Mouse (Mus musculus): ENCODE data around the gene Stra6. TPM values are rescaled to one million over a fixed set of nuclear protein-coding genes. Genes with fewer than 3 reads are reported as not detected.

Gene Stra6
- polyA plus RNA-seq, 1 experiment: 0.29 TPM

DNA sequence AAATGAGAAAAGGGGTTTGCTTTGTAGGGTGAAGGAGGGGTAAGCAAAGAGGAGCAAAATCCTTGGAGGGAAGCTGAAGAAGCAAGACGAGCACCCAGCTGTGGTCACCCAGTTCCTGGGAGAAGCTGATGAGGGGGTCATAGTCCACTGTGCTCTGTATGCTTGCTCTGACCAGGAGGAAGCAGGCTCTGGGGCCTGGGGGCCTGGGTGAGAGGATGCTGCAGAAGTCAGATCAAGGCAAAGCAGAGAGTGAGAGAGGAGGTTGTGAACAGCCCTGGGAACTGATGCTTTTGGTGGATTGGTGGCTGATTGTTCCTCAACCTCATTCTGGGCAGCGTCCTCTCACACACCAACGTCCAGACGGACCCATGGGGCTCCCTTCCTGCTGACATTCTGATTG is 113.6 kb downstream of the Stra6 start:
- H3K4me3 ChIP-seq (ENCODE audit: insufficient read depth, poor library complexity, severe bottlenecking): no peak overlapping the region
- H3K79me2 ChIP-seq (ENCODE audit: control insufficient read depth, insufficient read depth): no peaks in the 10 kb centered on the region
- H3K36me3 ChIP-seq (ENCODE audit: control insufficient read depth, insufficient read depth): no peaks in the 10 kb centered on the region
- no peaks in the 10 kb centered on the region for H3K79me3 ChIP-seq (ENCODE audit: low read depth)
- H3K27me3 ChIP-seq (ENCODE audit: control insufficient read depth, insufficient read depth, insufficient read length): no peaks in the 10 kb centered on the region
- TF ChIP-seq MYOG (IDR thresholded peaks at IDR 0.05; ENCODE audit: control insufficient read depth, extremely low read depth, insufficient read length) (no peak), MAX (IDR thresholded peaks at IDR 0.05) (no peak), CEBPB (IDR thresholded peaks at IDR 0.05; ENCODE audit: low read depth) (no peak), CTCF (IDR thresholded peaks at IDR 0.05; ENCODE audit: control insufficient read depth, insufficient read depth, insufficient read length) (no peak), USF1 (IDR thresholded peaks at IDR 0.05; ENCODE audit: low read depth) (no peak), FOSL1 (IDR thresholded peaks at IDR 0.05; ENCODE audit: insufficient read depth, low read length, poor library complexity, severe bottlenecking) (no peak), MYOD1 (IDR thresholded peaks at IDR 0.05; ENCODE audit: control insufficient read depth, insufficient read length, low read depth) (no peak)
- H3ac ChIP-seq (ENCODE audit: control insufficient read depth, insufficient read length, low read depth): no peak overlapping the region

DNA sequence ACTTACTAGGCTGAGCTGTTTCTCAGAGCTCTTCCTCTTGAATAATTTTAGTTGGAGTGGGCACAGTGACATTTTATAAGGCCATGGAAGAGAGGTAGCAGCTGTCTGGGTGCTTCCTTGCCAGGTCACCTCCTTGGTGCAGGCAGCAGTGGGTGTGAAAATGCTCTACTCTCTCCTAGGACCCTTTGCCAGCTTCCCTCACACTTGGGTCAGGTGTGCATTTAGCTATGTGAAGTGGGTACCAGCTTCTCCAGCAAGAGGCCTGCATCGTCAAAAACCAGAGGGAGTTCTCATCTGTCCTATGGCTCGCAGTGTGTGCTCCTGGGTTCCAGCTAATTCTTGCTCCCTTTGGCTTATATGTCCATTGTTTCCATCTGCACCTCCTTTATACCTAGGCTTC is 115.8 kb downstream of the Stra6 start:
- Histone ChIP-seq H3K79me3 (ENCODE audit: low read depth) (no peaks in the 10 kb centered on the region), H3K79me2 (ENCODE audit: control insufficient read depth, insufficient read depth) (no peaks in the 10 kb centered on the region), H3K4me3 (ENCODE audit: insufficient read depth, poor library complexity, severe bottlenecking) (no peak overlapping the region), H3K36me3 (ENCODE audit: control insufficient read depth, insufficient read depth) (no peaks in the 10 kb centered on the region), H3ac (ENCODE audit: control insufficient read depth, insufficient read length, low read depth) (no peak overlapping the region), H3K27me3 (ENCODE audit: control insufficient read depth, insufficient read depth, insufficient read length) (no peaks in the 10 kb centered on the region)
- no peak for TF ChIP-seq MYOD1 (IDR thresholded peaks at IDR 0.05; ENCODE audit: control insufficient read depth, insufficient read length, low read depth)
- no peak for TF ChIP-seq USF1 (IDR thresholded peaks at IDR 0.05; ENCODE audit: low read depth)
- TF ChIP-seq FOSL1 (IDR thresholded peaks at IDR 0.05; ENCODE audit: insufficient read depth, low read length, poor library complexity, severe bottlenecking): no peak
- no peak for TF ChIP-seq MYOG (IDR thresholded peaks at IDR 0.05; ENCODE audit: control insufficient read depth, extremely low read depth, insufficient read length)
- TF ChIP-seq MAX (IDR thresholded peaks at IDR 0.05): no peak
- TF ChIP-seq CTCF (IDR thresholded peaks at IDR 0.05; ENCODE audit: control insufficient read depth, insufficient read depth, insufficient read length): no peak
- TF ChIP-seq CEBPB (IDR thresholded peaks at IDR 0.05; ENCODE audit: low read depth): no peak

DNA sequence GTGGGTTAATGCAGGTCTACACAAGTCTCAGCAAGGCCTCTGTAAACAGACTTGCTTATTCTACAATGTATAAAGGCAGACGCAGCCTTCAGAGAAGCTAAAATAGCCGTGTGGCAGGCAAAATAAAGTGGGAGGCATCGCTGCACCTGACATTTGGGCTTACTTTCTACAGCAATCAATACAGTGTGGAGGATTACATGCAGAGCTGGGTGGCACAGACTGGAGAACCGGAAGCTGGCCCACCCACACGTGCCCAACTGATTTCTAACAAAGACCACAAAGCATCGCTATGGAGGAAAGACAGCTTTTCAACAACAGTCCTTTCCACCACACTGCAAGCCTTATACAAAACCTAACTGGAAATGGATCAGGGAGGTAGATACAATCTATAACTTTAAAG is 120.9 kb downstream of the Stra6 start:
- Histone ChIP-seq H3ac (ENCODE audit: control insufficient read depth, insufficient read length, low read depth) (no peak overlapping the region), H3K79me2 (ENCODE audit: control insufficient read depth, insufficient read depth) (no peaks in the 10 kb centered on the region), H3K27me3 (ENCODE audit: control insufficient read depth, insufficient read depth, insufficient read length) (no peaks in the 10 kb centered on the region), H3K4me3 (ENCODE audit: insufficient read depth, poor library complexity, severe bottlenecking) (no peak overlapping the region), H3K79me3 (ENCODE audit: low read depth) (no peaks in the 10 kb centered on the region), H3K36me3 (ENCODE audit: control insufficient read depth, insufficient read depth) (no peaks in the 10 kb centered on the region)
- TF ChIP-seq CTCF (IDR thresholded peaks at IDR 0.05; ENCODE audit: control insufficient read depth, insufficient read depth, insufficient read length) (no peak), MYOD1 (IDR thresholded peaks at IDR 0.05; ENCODE audit: control insufficient read depth, insufficient read length, low read depth) (no peak), FOSL1 (IDR thresholded peaks at IDR 0.05; ENCODE audit: insufficient read depth, low read length, poor library complexity, severe bottlenecking) (no peak), MAX (IDR thresholded peaks at IDR 0.05) (no peak), CEBPB (IDR thresholded peaks at IDR 0.05; ENCODE audit: low read depth) (no peak), USF1 (IDR thresholded peaks at IDR 0.05; ENCODE audit: low read depth) (no peak), MYOG (IDR thresholded peaks at IDR 0.05; ENCODE audit: control insufficient read depth, extremely low read depth, insufficient read length) (no peak)

DNA sequence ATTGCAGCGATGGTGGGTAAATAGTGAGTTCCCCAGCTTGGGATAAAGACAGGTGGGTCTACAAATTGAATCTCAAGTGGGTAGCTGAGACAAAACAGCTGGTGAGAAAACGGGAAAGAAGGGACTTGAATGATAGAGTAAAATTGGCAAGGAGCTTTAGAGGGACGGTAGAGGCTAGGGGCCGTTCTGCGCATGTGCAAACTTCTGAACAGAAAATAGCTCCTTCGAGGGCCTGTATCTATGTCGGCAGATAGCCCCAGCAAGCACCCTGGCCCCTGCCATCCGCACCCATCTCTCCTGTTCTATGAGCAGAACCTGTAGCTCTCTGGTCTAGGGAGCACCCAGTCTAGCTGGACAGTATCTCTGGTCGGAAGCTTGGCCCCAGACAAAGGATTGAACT is 130.6 kb downstream of the Stra6 start:
- peaks cover 18% of the 10 kb centered on the region for H3K27me3 ChIP-seq (ENCODE audit: control insufficient read depth, insufficient read depth, insufficient read length)
- H3ac ChIP-seq (ENCODE audit: control insufficient read depth, insufficient read length, low read depth): no peak overlapping the region
- no peaks in the 10 kb centered on the region for H3K79me3 ChIP-seq (ENCODE audit: low read depth)
- no peaks in the 10 kb centered on the region for H3K79me2 ChIP-seq (ENCODE audit: control insufficient read depth, insufficient read depth)
- H3K4me3 ChIP-seq (ENCODE audit: insufficient read depth, poor library complexity, severe bottlenecking): no peak overlapping the region
- H3K36me3 ChIP-seq (ENCODE audit: control insufficient read depth, insufficient read depth): no peaks in the 10 kb centered on the region
- TF ChIP-seq CEBPB (IDR thresholded peaks at IDR 0.05; ENCODE audit: low read depth): no peak
- no peak for TF ChIP-seq MYOD1 (IDR thresholded peaks at IDR 0.05; ENCODE audit: control insufficient read depth, insufficient read length, low read depth)
- TF ChIP-seq FOSL1 (IDR thresholded peaks at IDR 0.05; ENCODE audit: insufficient read depth, low read length, poor library complexity, severe bottlenecking): no peak
- TF ChIP-seq MYOG (IDR thresholded peaks at IDR 0.05; ENCODE audit: control insufficient read depth, extremely low read depth, insufficient read length): no peak
- TF ChIP-seq CTCF (IDR thresholded peaks at IDR 0.05; ENCODE audit: control insufficient read depth, insufficient read depth, insufficient read length): no peak
- no peak for TF ChIP-seq MAX (IDR thresholded peaks at IDR 0.05)
- TF ChIP-seq USF1 (IDR thresholded peaks at IDR 0.05; ENCODE audit: low read depth): no peak

DNA sequence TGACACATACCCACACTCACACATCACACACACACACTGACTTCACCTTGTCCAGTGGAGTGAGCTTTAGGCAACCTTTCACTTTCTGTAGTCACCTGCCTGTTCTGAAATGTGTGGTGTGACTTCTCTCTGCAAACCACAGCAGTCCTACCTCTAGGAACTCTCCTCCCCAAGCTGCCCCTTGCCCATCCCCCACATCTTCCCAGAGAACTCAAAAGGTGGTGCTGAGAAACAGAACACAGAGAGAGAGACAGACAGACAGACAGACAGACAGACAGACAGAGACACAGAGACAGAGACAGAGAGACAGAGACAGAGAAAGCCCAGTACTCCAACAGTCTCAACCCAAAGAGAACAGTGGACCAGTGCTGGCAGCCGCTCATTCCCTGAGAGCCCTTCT is 132.1 kb downstream of the Stra6 start:
- no peaks in the 10 kb centered on the region for H3K36me3 ChIP-seq (ENCODE audit: control insufficient read depth, insufficient read depth)
- TF ChIP-seq USF1 (IDR thresholded peaks at IDR 0.05; ENCODE audit: low read depth) (no peak), MYOD1 (IDR thresholded peaks at IDR 0.05; ENCODE audit: control insufficient read depth, insufficient read length, low read depth) (no peak), MYOG (IDR thresholded peaks at IDR 0.05; ENCODE audit: control insufficient read depth, extremely low read depth, insufficient read length) (no peak), MAX (IDR thresholded peaks at IDR 0.05) (no peak), CTCF (IDR thresholded peaks at IDR 0.05; ENCODE audit: control insufficient read depth, insufficient read depth, insufficient read length) (no peak), CEBPB (IDR thresholded peaks at IDR 0.05; ENCODE audit: low read depth) (no peak), FOSL1 (IDR thresholded peaks at IDR 0.05; ENCODE audit: insufficient read depth, low read length, poor library complexity, severe bottlenecking) (no peak)
- H3K79me2 ChIP-seq (ENCODE audit: control insufficient read depth, insufficient read depth): no peaks in the 10 kb centered on the region
- H3K27me3 ChIP-seq (ENCODE audit: control insufficient read depth, insufficient read depth, insufficient read length): peaks cover 21% of the 10 kb centered on the region
- no peak overlapping the region for H3ac ChIP-seq (ENCODE audit: control insufficient read depth, insufficient read length, low read depth)
- H3K4me3 ChIP-seq (ENCODE audit: insufficient read depth, poor library complexity, severe bottlenecking): no peak overlapping the region
- H3K79me3 ChIP-seq (ENCODE audit: low read depth): no peaks in the 10 kb centered on the region

DNA sequence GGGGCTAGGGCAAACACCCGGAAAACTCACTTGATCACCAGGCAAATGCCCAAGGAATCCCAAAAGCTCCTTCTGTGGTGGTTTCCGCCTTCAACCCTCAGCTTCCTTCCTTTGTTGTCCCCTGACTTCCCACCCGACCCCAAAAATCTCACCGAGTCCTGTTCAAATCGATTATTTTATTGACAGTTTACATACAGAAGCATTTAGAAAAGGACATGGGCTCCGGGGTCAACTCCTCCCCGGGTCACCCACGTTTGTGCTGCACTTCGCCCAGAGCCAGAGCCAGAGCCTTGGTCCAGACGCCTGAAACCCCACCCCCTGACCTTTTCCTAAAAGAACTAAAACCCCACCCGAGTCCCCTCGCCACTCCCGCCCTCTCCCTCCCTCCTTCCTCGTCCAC is 132.6 kb downstream of the Stra6 start:
- Histone ChIP-seq H3K79me3 (ENCODE audit: low read depth) (no peaks in the 10 kb centered on the region), H3K4me3 (ENCODE audit: insufficient read depth, poor library complexity, severe bottlenecking) (no peak overlapping the region), H3K27me3 (ENCODE audit: control insufficient read depth, insufficient read depth, insufficient read length) (peaks cover 21% of the 10 kb centered on the region), H3K79me2 (ENCODE audit: control insufficient read depth, insufficient read depth) (no peaks in the 10 kb centered on the region), H3ac (ENCODE audit: control insufficient read depth, insufficient read length, low read depth) (no peak overlapping the region), H3K36me3 (ENCODE audit: control insufficient read depth, insufficient read depth) (no peaks in the 10 kb centered on the region)
- TF ChIP-seq FOSL1 (IDR thresholded peaks at IDR 0.05; ENCODE audit: insufficient read depth, low read length, poor library complexity, severe bottlenecking) (no peak), USF1 (IDR thresholded peaks at IDR 0.05; ENCODE audit: low read depth) (no peak), MAX (IDR thresholded peaks at IDR 0.05) (no peak), CTCF (IDR thresholded peaks at IDR 0.05; ENCODE audit: control insufficient read depth, insufficient read depth, insufficient read length) (no peak), MYOD1 (IDR thresholded peaks at IDR 0.05; ENCODE audit: control insufficient read depth, insufficient read length, low read depth) (no peak), CEBPB (IDR thresholded peaks at IDR 0.05; ENCODE audit: low read depth) (no peak), MYOG (IDR thresholded peaks at IDR 0.05; ENCODE audit: control insufficient read depth, extremely low read depth, insufficient read length) (no peak)
